Mouse (Mus musculus) ES-E14 (cell line): ENCODE measurements around the gene Nek6.

Experiments used
- CHD2 ChIP-seq: IDR thresholded peaks from 2 replicates; pipeline ENCODE4 v1.6.1; 2014; ENCODE audit warnings: mild to moderate bottlenecking, low read depth, low read length, inconsistent platforms
- HCFC1 ChIP-seq: IDR thresholded peaks from 2 replicates; pipeline ENCODE4 v1.6.1; 2012; ENCODE audit warnings: low read length, inconsistent platforms, borderline replicate concordance; ENCODE audit not compliant: insufficient read depth
- MAFK ChIP-seq: IDR thresholded peaks from 2 replicates; pipeline ENCODE4 v1.6.1; 2014; ENCODE audit warnings: mild to moderate bottlenecking, low read depth, low read length, inconsistent platforms; ENCODE audit not compliant: insufficient read depth
- ZC3H11A ChIP-seq: IDR thresholded peaks from 2 replicates; pipeline ENCODE4 v1.6.1; 2012; ENCODE audit warnings: low read depth, mild to moderate bottlenecking, inconsistent platforms, low read length, borderline replicate concordance
- ZNF384 ChIP-seq: IDR thresholded peaks from 2 replicates; pipeline ENCODE4 v1.6.1; 2012; ENCODE audit warnings: low read depth, low read length, inconsistent platforms

- no peak for TF ChIP-seq MAFK
- no peak for TF ChIP-seq ZC3H11A
- no peak for TF ChIP-seq CHD2
- no peak for TF ChIP-seq HCFC1
- no peak for TF ChIP-seq ZNF384
These were observed 18.2 kb downstream of the Nek6 start for GRCm38 (mm10) chr2:38529582-38530152.
